In the genomic region with DNA sequence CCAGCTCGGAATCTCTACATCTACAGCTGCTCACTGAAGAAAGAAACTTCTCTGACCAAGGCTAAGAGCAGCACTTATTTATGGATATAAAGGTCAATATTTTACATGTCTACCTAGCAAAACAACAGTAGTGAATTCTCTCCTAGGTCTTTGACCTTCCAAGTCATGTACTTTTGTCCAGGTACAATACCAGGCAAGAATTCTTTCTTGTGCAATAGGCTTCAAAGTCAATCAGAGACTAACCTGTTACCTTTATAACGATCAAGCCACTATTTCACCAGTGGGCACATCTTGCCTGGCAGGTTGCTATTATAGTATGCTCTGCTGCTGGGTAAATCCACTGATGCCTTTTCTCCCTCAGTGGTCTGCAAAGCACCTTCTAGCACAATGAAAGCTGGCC, we compare ENCODE assay signal across 31 mouse cellular contexts.
"Had no signal": no experiment of that assay in that cellular context is flagged by ENCODE, and none has a peak within 500 bp of the region (broad histone marks: within the 10 kb centered on the region; RNA-seq: fewer than 3 reads in every experiment).

No protein-coding gene starts in this region.

- H3K9me3 ChIP-seq: limb, embryonic 10.5 days; limb, embryonic 12.5 days; limb, embryonic 13.5 days; limb, embryonic 15.5 days; liver, embryonic 13.5 days; lung, embryonic 15.5 days; megakaryocyte, embryonic 14.5 days; midbrain, embryonic 10.5 days; midbrain, embryonic 12.5 days; midbrain, embryonic 13.5 days; midbrain, embryonic 15.5 days; neural tube, embryonic 12.5 days; neural tube, embryonic 13.5 days had no signal

- H3K4me3 ChIP-seq: left cerebral cortex, adult 2 months; limb, embryonic 10.5 days; limb, embryonic 12.5 days; limb, embryonic 13.5 days; limb, embryonic 15.5 days; liver, embryonic 13.5 days; lung, embryonic 15.5 days; megakaryocyte, embryonic 14.5 days; midbrain, embryonic 10.5 days; midbrain, embryonic 12.5 days; midbrain, embryonic 13.5 days; midbrain, embryonic 15.5 days; myocyte; neural tube, embryonic 12.5 days; neural tube, embryonic 13.5 days had no signal

- DNase-seq: left cerebral cortex, postnatal 4 days; liver, embryonic 13.5 days; liver, postnatal 0 days; lung, adult 18-20 months; lung, adult 2 months; lung, embryonic 14.5 days; lung, postnatal 10 days; lung, postnatal 14 days; lung, postnatal 36 days; lung, postnatal 4 days; midbrain, embryonic 14.5 days had no signal

- H3K4me1 ChIP-seq: limb, embryonic 10.5 days; limb, embryonic 12.5 days; limb, embryonic 13.5 days; limb, embryonic 15.5 days; lung, embryonic 15.5 days; midbrain, embryonic 10.5 days; midbrain, embryonic 12.5 days; midbrain, embryonic 13.5 days; midbrain, embryonic 15.5 days; neural tube, embryonic 12.5 days; neural tube, embryonic 13.5 days had no signal

- H3K27ac ChIP-seq: left cerebral cortex, adult 2 months; limb, embryonic 10.5 days; limb, embryonic 12.5 days; limb, embryonic 13.5 days; limb, embryonic 15.5 days; liver, embryonic 14.5 days; lung, embryonic 15.5 days; macrophage; midbrain, embryonic 10.5 days; midbrain, embryonic 12.5 days; midbrain, embryonic 13.5 days; midbrain, embryonic 15.5 days; neural tube, embryonic 12.5 days; neural tube, embryonic 13.5 days had no signal

- H3K4me2 ChIP-seq: limb, embryonic 12.5 days; limb, embryonic 13.5 days; limb, embryonic 15.5 days; liver, embryonic 11.5 days; liver, embryonic 13.5 days; lung, embryonic 14.5 days; lung, embryonic 15.5 days; midbrain, embryonic 11.5 days; midbrain, embryonic 12.5 days; midbrain, embryonic 13.5 days; midbrain, embryonic 15.5 days; neural tube, embryonic 12.5 days; neural tube, embryonic 13.5 days had no signal

- ATAC-seq: liver, postnatal 0 days; lung, postnatal 0 days; midbrain, embryonic 13.5 days; midbrain, embryonic 15.5 days; midbrain, embryonic 16.5 days had no signal

- H3K27me3 ChIP-seq: limb, embryonic 12.5 days; limb, embryonic 13.5 days; limb, embryonic 15.5 days; liver, embryonic 13.5 days; lung, embryonic 15.5 days; megakaryocyte, embryonic 14.5 days; midbrain, embryonic 12.5 days; midbrain, embryonic 13.5 days; midbrain, embryonic 15.5 days; neural tube, embryonic 12.5 days; neural tube, embryonic 13.5 days had no signal

- H3K9ac ChIP-seq: limb, embryonic 12.5 days; limb, embryonic 13.5 days; limb, embryonic 15.5 days; liver, embryonic 13.5 days; liver, embryonic 14.5 days; liver, postnatal 0 days; lung, embryonic 14.5 days; lung, embryonic 15.5 days; midbrain, embryonic 12.5 days; midbrain, embryonic 13.5 days; midbrain, embryonic 15.5 days; neural tube, embryonic 12.5 days; neural tube, embryonic 13.5 days had no signal

- H3K36me3 ChIP-seq: limb, embryonic 10.5 days; limb, embryonic 12.5 days; limb, embryonic 13.5 days; limb, embryonic 15.5 days; liver, embryonic 13.5 days; lung, embryonic 15.5 days; midbrain, embryonic 10.5 days; midbrain, embryonic 12.5 days; midbrain, embryonic 13.5 days; midbrain, embryonic 15.5 days; neural tube, embryonic 12.5 days; neural tube, embryonic 13.5 days had no signal
